ENCODE assay signal across 22 mouse cellular contexts in genomic region chr15:5459580-5459979, GRCm38 (mm10).
DNase-seq lines count a peak whose midpoint lies in the region; ATAC-seq lines count a peak whose summit lies in the region.
"Had no signal": no experiment of that assay in that cellular context is flagged by ENCODE, and none has a peak within 500 bp of the region (broad histone marks: within the 10 kb centered on the region; RNA-seq: fewer than 3 reads in every experiment).

No protein-coding gene starts in this region.

- 52% methylated on average over 4 of the region's 4 CpGs for WGBS in liver, embryonic 13.5 days (ENCODE audit: insufficient replicate concordance)
- WGBS in liver, embryonic 16.5 days (ENCODE audit: insufficient replicate concordance): 59% methylated on average over 4 of the region's 4 CpGs
- WGBS in forebrain, embryonic 13.5 days: 89% methylated on average over 4 of the region's 4 CpGs

- DNase-seq in liver, embryonic 13.5 days: no peak
- DNase-seq in liver: no peak
- no peak for DNase-seq in kidney, postnatal 36 days
- DNase-seq: adrenal gland, postnatal 10 days; adrenal gland, postnatal 36 days; B cell, adult 2 months; cerebellum, adult 18-20 months; cerebellum, adult 9-10 months; cerebellum, postnatal 14 days; gastrocnemius, adult 2 months; gastrocnemius, postnatal 14 days had no signal

- H3K4me1 ChIP-seq in liver, embryonic 13.5 days (replicated peaks): peaks cover 20% of the 10 kb centered on the region
- peaks cover 3% of the 10 kb centered on the region; the same call in 1 of the 2 replicates for H3K4me1 ChIP-seq in liver, embryonic 16.5 days (ENCODE audit: control insufficient read depth, low read depth, low read length)
- no peaks in the 10 kb centered on the region for H3K4me1 ChIP-seq in forebrain, embryonic 13.5 days
- H3K4me1 ChIP-seq: forebrain, embryonic 12.5 days; hindbrain, embryonic 12.5 days; hindbrain, embryonic 15.5 days had no signal

- H3K9me3 ChIP-seq in liver, embryonic 13.5 days (replicated peaks): no peaks in the 10 kb centered on the region
- H3K9me3 ChIP-seq in liver, embryonic 16.5 days (replicated peaks; ENCODE audit: control insufficient read depth, low read length): no peaks in the 10 kb centered on the region
- H3K9me3 ChIP-seq in forebrain, embryonic 13.5 days (replicated peaks): no peaks in the 10 kb centered on the region; the same call in 1 of the 2 replicates
- H3K9me3 ChIP-seq: forebrain, embryonic 12.5 days; G1E; hindbrain, embryonic 12.5 days; hindbrain, embryonic 15.5 days had no signal

- no peak overlapping the region for H3K9ac ChIP-seq in liver, embryonic 13.5 days
- no peak overlapping the region for H3K9ac ChIP-seq in liver, embryonic 16.5 days (ENCODE audit: low read depth, low read length)
- H3K9ac ChIP-seq in forebrain, embryonic 13.5 days: no peak overlapping the region
- H3K9ac ChIP-seq: forebrain, embryonic 12.5 days; hindbrain, embryonic 12.5 days; hindbrain, embryonic 15.5 days had no signal

- H3K4me3 ChIP-seq in liver, embryonic 13.5 days (replicated peaks): no peak overlapping the region
- H3K4me3 ChIP-seq in liver, embryonic 16.5 days (ENCODE audit: low read depth, low read length): no peak overlapping the region
- no peak overlapping the region for H3K4me3 ChIP-seq in forebrain, embryonic 13.5 days
- H3K4me3 ChIP-seq: forebrain, embryonic 12.5 days; gastrocnemius, adult 2 months; hindbrain, embryonic 12.5 days; hindbrain, embryonic 15.5 days had no signal

- H3K27ac ChIP-seq in liver, embryonic 13.5 days: peak overlapping the region; percentile 43; the same call in 1 of the 2 replicates
- peak overlapping the region; percentile 31; the same call in 1 of the 2 replicates for H3K27ac ChIP-seq in liver, embryonic 16.5 days (ENCODE audit: low read length)
- no peak overlapping the region for H3K27ac ChIP-seq in forebrain, embryonic 13.5 days
- H3K27ac ChIP-seq: forebrain, embryonic 12.5 days; gastrocnemius, adult 2 months; hindbrain, embryonic 12.5 days; hindbrain, embryonic 15.5 days had no signal

- H3K4me2 ChIP-seq in liver, embryonic 13.5 days: peak overlapping the region; percentile 30
- peak overlapping the region; percentile 27; the same call in 1 of the 2 replicates for H3K4me2 ChIP-seq in liver, embryonic 16.5 days (ENCODE audit: low read depth, low read length)
- no peak overlapping the region for H3K4me2 ChIP-seq in forebrain, embryonic 13.5 days
- H3K4me2 ChIP-seq: forebrain, embryonic 12.5 days; heart, embryonic 11.5 days; hindbrain, embryonic 12.5 days; hindbrain, embryonic 15.5 days had no signal

- ATAC-seq in liver, embryonic 13.5 days (ENCODE audit: low read depth): peak; percentile 87
- ATAC-seq in erythroid progenitor cell, adult 5-6 weeks (replicated peaks; ENCODE audit: low FRiP score, poor library complexity, severe bottlenecking): peak; percentile 65
- peak; percentile 78 for ATAC-seq in liver, embryonic 16.5 days (ENCODE audit: low read depth)
- ATAC-seq in forebrain, embryonic 13.5 days: no peak
- ATAC-seq: forebrain, embryonic 16.5 days; Patski had no signal

- H3K27me3 ChIP-seq in liver, embryonic 13.5 days: no peaks in the 10 kb centered on the region
- H3K27me3 ChIP-seq in liver, embryonic 16.5 days (ENCODE audit: control insufficient read depth, insufficient read depth, low read depth, low read length): no peaks in the 10 kb centered on the region
- H3K27me3 ChIP-seq in forebrain, embryonic 13.5 days: no peaks in the 10 kb centered on the region
- H3K27me3 ChIP-seq: CH12.LX; forebrain, embryonic 12.5 days; hindbrain, embryonic 12.5 days; hindbrain, embryonic 15.5 days; Patski had no signal

- no peaks in the 10 kb centered on the region for H3K36me3 ChIP-seq in liver, embryonic 13.5 days
- H3K36me3 ChIP-seq in liver, embryonic 16.5 days (ENCODE audit: control insufficient read depth, insufficient read depth): no peaks in the 10 kb centered on the region
- H3K36me3 ChIP-seq in forebrain, embryonic 13.5 days (ENCODE audit: poor library complexity, severe bottlenecking): no peaks in the 10 kb centered on the region
- H3K36me3 ChIP-seq: forebrain, embryonic 12.5 days; G1E; hindbrain, embryonic 12.5 days; hindbrain, embryonic 15.5 days had no signal
